Mouse (Mus musculus) stomach, postnatal 0 days (tissue): ENCODE measurements around the gene Glcci1.

Experiments used
- CTCF ChIP-seq: IDR thresholded peaks from 2 replicates; pipeline ENCODE4 v1.5.1; 2016; ENCODE audit warnings: antibody characterized with exemption, low read depth, mild to moderate bottlenecking, moderate library complexity
- EP300 ChIP-seq: optimal IDR thresholded peaks from 2 replicates; pipeline ENCODE3; 2016; ENCODE audit warnings: antibody characterized with exemption

DNA sequence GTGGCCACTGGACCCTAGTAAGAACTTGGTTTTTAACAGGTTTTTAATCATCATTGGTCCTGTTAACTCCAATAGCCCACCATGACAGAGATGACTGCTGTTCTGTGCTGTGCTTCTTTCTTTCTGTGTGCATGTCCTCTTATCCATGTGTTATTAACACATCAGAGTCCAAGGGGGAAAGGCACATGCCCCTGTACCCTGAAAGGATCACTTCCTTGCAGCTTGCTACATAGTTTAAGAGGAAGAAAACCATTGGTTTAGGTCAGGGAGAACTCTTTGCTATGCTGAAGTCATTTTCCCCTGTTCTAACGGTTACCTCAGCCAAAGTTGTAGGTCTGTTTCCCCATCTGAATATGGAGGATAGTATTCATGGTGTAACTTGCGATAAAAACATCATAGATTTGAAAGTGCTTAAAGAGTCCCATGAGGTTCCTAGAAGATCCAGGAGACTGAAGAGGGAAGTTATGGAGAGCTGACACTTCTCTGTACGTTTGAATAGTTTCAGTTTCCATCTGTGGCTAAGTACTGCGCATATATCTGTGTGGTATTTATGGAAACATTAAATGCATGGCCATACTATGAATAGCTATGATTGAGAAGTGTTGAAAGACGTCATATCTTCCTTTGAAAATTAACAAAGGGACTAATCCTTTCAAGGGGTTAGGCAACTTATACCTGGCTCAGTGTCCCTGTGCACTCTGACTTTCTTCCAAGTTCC, 14.1 kb upstream of the Glcci1 start:
- TF ChIP-seq CTCF (no peak), EP300 (no peak)
